Mouse (Mus musculus) mouse embryonic stem cell (cell line): ENCODE data around the gene Lmbr1l.

Experiments used
- in situ Hi-C, 2 experiments: fragments of 300-500 bp; cut with MboI; formaldehyde crosslinking; loops; 1 replicate in 1 of 2; 3 replicates in 1 of 2; pipeline ENCODE4 v1.14.3; 2019 to 2020; ENCODE audit warnings: low sequenced_read_pairs in 2 of 2, low pct_unique_long_range_greater_than_20kb in 1 of 2, mixed read lengths in 1 of 2; ENCODE audit not compliant: unreplicated experiment in 1 of 2

Lmbr1l gene

DNA sequence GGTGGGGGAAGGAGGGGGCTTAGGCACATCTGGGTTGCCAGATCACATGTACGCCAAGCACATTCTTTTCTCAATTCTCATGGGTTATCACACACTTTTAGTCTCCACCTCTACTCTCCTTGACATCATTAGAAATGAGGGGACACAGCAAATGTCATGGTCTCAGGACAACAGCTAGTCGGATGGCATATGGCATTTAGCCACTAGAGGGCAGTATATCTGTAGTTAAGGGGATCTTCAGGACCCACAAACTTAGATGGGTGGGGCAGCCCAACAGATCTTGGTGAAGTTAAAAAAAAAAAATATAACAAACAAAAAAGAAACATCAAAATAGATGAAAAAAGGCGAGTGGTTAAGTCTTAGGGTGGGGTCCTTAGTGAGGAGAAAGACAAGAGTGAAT is 40.7 kb downstream of the Lmbr1l start:
- in situ Hi-C loops = no loop called here

- in situ Hi-C loops = no loop called here
Measured at GRCm38 (mm10) chr15:98871916-98872888, 45.8 kb downstream of the Lmbr1l start.

DNA sequence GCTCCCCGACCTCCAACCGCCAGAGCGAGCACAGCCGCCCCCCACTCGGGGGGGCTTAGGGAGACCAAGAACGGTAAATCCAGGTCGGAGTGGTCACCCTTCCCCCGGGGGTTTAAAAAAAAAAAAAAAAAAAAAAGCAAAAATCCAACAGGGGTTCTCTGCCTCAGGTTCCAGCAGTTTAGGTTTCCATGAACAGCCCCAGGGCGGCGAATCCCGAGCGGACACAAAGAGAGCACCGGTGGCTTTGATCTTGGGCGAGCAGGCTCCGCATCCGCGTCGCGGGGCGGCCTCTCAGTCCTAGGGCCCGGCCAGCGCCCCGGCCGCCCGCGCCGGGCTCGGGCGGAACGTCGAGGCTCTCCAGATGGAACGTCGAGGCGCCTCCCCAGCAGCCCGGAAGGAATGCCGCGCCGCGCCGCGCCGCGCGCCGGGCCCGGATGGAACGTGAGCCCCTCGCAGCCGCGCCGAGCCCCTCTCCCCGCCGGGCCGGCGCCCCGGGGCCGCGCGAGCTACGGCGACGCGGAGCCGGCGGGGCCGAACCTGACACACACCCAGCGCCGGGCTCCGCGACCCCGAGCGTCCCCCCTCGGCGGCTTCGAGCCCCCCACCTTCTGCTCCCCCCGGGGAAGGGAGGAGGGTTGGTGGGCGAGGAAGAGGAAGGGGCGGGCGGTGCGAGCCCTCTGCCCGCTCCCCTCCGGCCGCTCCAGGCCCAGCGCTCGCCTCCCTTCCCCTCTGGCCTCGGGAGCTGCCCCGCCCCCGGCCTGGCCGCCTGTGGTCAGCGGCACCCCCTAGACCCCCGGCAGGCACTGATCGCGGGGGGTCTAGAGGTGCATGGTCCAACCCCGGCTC is 46.7 kb downstream of the Lmbr1l start, which contains the start of gene Kmt2d:
Kmt2d (minus strand) TSS at position 135 of the 846 bp plus-strand sequence.
- in situ Hi-C loops = no loop called here

- in situ Hi-C loops = no loop called here
Measured at GRCm38 (mm10) chr15:98870179-98871069, 47.6 kb downstream of the Lmbr1l start.

DNA sequence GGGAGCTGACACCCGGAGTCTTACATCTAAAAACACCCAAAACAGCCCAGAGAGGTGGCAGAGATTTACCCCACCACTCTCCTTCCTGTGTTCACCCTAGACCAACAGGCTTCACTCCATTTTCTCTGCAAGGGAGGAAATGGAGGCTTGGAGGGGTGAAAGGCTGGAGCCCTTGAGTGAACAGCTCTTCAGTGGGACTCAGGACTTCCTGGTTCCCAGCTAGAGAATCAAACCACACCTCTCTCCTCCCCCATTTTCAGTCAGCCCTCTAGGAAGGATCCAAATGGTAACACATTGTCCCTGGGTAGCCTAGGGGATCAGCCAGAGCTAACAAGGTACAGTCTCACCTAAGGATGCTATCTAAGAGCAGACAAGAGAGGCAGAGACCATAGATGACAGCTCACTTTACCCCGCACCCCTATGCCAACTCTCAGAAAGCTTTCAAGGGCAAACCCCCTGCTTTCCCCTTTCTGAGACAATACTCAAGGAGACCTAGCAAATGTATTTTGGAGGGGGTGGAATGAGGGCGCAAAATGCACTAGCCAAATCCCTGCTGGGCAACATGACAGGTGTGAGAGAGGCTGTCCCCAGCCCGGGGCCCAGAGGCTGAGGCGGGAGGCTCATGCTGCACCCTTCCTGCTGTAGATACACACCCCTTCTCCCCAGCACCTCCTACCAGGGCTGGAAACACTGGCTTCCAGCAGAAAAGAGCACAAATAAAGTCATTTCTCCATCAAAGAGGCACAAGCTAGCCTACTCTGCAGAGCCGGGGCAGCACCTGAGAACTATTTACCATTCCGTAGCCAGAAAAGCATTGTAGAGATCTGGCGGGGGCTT is 48.5 kb downstream of the Lmbr1l start:
- in situ Hi-C loops = no loop called here

- in situ Hi-C loops = no loop called here
Measured at GRCm38 (mm10) chr15:98868346-98869063, 49.5 kb downstream of the Lmbr1l start.

DNA sequence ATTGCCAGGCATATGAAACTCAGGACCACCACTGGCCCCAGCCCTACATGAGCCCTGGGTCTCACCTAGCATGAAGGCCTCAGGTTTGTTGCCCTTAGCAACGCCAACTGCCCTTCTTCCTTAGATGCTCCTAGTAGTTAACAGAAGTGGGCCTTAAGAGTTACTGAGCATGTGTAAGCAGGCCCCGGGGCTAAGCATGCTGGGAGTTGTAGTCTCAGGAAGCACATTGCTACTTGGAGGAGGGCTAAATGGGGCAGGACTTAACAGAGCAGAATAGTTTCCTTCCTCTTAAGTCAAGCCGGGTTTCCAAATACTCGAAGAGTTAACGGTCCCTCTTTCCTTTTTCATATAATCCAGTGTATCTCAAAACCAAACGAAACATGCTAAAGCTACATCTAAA is 50.7 kb downstream of the Lmbr1l start:
- in situ Hi-C loops = no loop called here

GRCm38 (mm10) chr15:98866501-98866900 is 51.5 kb downstream of the Lmbr1l start:
- in situ Hi-C loops = no loop called here

DNA sequence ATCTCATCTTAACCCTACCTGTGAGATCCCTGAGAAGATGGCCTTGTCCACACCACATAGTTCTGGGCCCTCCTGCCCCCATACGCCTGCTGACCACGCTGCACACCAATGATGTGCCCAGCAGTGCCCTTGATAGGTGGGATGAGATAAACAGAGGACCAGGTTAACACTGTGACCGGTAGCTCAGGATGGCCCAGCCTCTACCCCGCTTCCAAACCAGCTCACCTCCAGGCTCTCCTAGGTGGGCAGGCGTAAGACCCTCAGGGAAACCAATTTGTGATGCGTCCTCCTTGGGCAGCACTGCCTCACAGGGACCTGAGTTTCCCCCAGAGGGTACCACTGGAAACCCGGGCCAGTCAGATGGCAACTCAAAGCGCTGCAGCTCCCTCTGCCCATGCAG is 52.3 kb downstream of the Lmbr1l start:
- in situ Hi-C loops = no loop called here

DNA sequence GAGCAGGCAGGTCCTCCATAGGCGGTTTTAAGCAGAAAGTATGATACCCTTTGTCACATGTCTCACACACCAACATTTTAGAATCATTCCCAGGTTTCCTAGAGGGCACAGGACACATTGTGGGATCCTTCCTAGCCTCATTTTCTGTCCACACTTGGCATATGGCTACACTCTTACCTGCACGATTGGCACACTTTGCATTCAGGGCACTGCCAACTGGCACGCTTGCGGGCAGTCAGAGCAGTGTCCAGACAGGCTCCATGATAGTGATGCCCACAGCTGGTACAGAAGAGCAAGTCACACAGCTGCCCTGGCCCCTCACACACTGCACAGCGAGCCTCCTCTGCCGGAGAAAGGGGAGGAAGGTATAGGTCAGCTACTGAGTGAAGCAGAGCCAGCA is 53.1 kb downstream of the Lmbr1l start:
- in situ Hi-C loops = no loop called here

DNA sequence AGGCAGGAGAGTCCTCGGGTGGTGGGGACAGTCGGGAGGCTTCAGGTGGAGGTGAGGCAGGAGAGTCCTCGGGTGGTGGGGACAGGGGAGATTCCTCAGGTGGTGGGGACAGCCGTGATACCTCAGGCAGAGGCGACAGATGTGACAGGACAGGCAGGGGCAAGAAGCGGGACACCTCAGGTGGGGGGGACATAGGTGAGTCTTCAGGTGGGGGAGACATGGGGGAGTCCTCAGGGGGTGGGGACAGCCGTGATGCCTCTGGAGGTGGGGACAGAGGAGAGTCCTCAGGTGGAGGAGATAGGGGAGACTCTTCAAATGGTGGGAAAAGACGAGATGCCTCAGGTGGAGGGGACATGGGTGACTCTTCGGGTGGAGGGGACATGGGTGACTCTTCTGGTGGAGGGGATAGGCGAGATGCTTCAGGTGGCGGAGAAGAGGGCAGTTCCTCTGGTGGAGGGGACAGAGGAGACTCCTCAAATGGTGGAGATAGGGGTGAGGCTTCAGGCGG is 54.5 kb downstream of the Lmbr1l start:
- in situ Hi-C loops = no loop called here

GRCm38 (mm10) chr15:98861701-98862410 is 56.2 kb downstream of the Lmbr1l start:
- in situ Hi-C loops = no loop called here

- in situ Hi-C loops = no loop called here
Measured at GRCm38 (mm10) chr15:98860921-98861320, 57.1 kb downstream of the Lmbr1l start.

- in situ Hi-C loops = no loop called here
Measured at GRCm38 (mm10) chr15:98859319-98860043, 58.5 kb downstream of the Lmbr1l start.

DNA sequence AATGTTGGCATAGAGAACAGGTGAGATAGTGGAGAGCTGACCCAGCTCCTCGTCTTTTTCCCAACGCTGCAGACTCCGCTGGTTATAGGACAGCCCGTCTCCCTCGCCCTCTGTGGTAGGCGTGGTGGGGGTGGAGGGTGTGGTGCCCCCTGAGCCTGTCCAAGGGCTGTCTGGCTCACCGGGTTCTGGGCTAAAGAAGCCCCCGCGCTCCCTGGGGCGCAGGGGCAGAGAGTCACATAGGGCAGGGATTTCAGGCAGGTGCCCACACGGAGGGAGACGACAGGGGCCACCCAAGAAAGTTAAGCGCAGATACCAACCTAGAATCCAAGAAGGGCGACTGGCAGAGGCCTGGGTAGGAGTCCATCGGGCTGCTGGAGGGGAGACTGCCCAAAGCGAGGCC is 63.8 kb downstream of the Lmbr1l start:
- in situ Hi-C loops = no loop called here
